Mouse (Mus musculus): ENCODE results near the gene Gsg1l.

Gsg1l gene

GRCm38 (mm10) chr7:125983902-125984841 lies 98.0 kb downstream of the Gsg1l start:
- no peak for DNase-seq (ENCODE audit: low read depth, low spot score)

- DNase-seq (ENCODE audit: low read depth, low spot score) = no peak
Observed at GRCm38 (mm10) chr7:125979591-125979990, 102.6 kb downstream of the Gsg1l start.

- DNase-seq (ENCODE audit: low read depth, low spot score) = no peak
Observed at GRCm38 (mm10) chr7:125976695-125977094, 105.5 kb downstream of the Gsg1l start.

- no peak for DNase-seq (ENCODE audit: low read depth, low spot score)
Observed at GRCm38 (mm10) chr7:125975414-125975813, 106.8 kb downstream of the Gsg1l start.

- DNase-seq (ENCODE audit: low read depth, low spot score) = no peak
Observed at GRCm38 (mm10) chr7:125973874-125974273, 108.3 kb downstream of the Gsg1l start.

GRCm38 (mm10) chr7:125972776-125973175 lies 109.4 kb downstream of the Gsg1l start:
- DNase-seq (ENCODE audit: low read depth, low spot score) = no peak

GRCm38 (mm10) chr7:125972174-125972672 lies 110.0 kb downstream of the Gsg1l start:
- DNase-seq (ENCODE audit: low read depth, low spot score) = no peak

GRCm38 (mm10) chr7:125969076-125969475 lies 113.1 kb downstream of the Gsg1l start:
- no peak for DNase-seq (ENCODE audit: low read depth, low spot score)

- no peak for DNase-seq (ENCODE audit: low read depth, low spot score)
Observed at GRCm38 (mm10) chr7:125966402-125967261, 115.6 kb downstream of the Gsg1l start.

- no peak for DNase-seq (ENCODE audit: low read depth, low spot score)
Observed at GRCm38 (mm10) chr7:125964087-125964607, 118.1 kb downstream of the Gsg1l start.

- DNase-seq (ENCODE audit: low read depth, low spot score) = no peak
Observed at GRCm38 (mm10) chr7:125959294-125960048, 122.7 kb downstream of the Gsg1l start.

GRCm38 (mm10) chr7:125958856-125959255 lies 123.4 kb downstream of the Gsg1l start:
- DNase-seq (ENCODE audit: low read depth, low spot score) = no peak

- no peak for DNase-seq (ENCODE audit: low read depth, low spot score)
Observed at GRCm38 (mm10) chr7:125954994-125955393, 127.2 kb downstream of the Gsg1l start.

- DNase-seq (ENCODE audit: low read depth, low spot score) = no peak
Observed at GRCm38 (mm10) chr7:125954356-125954878, 127.8 kb downstream of the Gsg1l start.

GRCm38 (mm10) chr7:125953844-125954243 lies 128.4 kb downstream of the Gsg1l start:
- no peak for DNase-seq (ENCODE audit: low read depth, low spot score)

GRCm38 (mm10) chr7:125951911-125952310 lies 130.3 kb downstream of the Gsg1l start:
- DNase-seq (ENCODE audit: low read depth, low spot score) = no peak

- DNase-seq (ENCODE audit: low read depth, low spot score) = no peak
Observed at GRCm38 (mm10) chr7:125948973-125949372, 133.2 kb downstream of the Gsg1l start.

- DNase-seq (ENCODE audit: low read depth, low spot score) = peak; percentile 34
Observed at GRCm38 (mm10) chr7:125945915-125946314, 136.3 kb downstream of the Gsg1l start.

- no peak for DNase-seq (ENCODE audit: low read depth, low spot score)
Observed at GRCm38 (mm10) chr7:125944631-125945030, 137.6 kb downstream of the Gsg1l start.

- DNase-seq (ENCODE audit: low read depth, low spot score) = no peak
Observed at GRCm38 (mm10) chr7:125943511-125943910, 138.7 kb downstream of the Gsg1l start.

All from forelimb bud, embryonic 11.5 days (tissue).